Mouse (Mus musculus) megakaryocyte, embryonic 14.5 days (primary cell): ENCODE data around the gene Lgals3bp.

ENCODE experiments used
- FLI1 ChIP-seq: IDR thresholded peaks from 2 replicates; pipeline ENCODE4 v1.6.1; 2012; ENCODE audit warnings: low read length, inconsistent platforms, mixed read lengths
- GATA1 ChIP-seq: IDR thresholded peaks from 3 replicates; pipeline ENCODE4 v1.6.1; 2012; ENCODE audit warnings: mixed read lengths, low read length, inconsistent platforms, borderline replicate concordance

- TF ChIP-seq GATA1 (no peak), FLI1 (no peak)
Measured at GRCm38 (mm10) chr11:118378656-118379055, 23.2 kb downstream of the Lgals3bp start.
